Mouse (Mus musculus): Measurements from ENCODE around the gene Gpbp1.

GRCm38 (mm10) chr13:111520456-111520855, 30.5 kb upstream of the Gpbp1 start:
- TF ChIP-seq EP300 (optimal IDR thresholded peaks at IDR 0.05) = no peak
- no peak for TF ChIP-seq CTCF (IDR thresholded peaks at IDR 0.05; ENCODE audit: low read depth)
